Mouse (Mus musculus): ENCODE results near the gene Npas3. TPM values are rescaled to one million over a fixed set of nuclear protein-coding genes. Genes with fewer than 3 reads are reported as not detected.

Gene Npas3
- polyA plus RNA-seq, 1 experiment from 2014 or later, result 31.3 TPM

- Histone ChIP-seq H3K36me3 (replicated peaks) (no peaks in the 10 kb centered on the region), H3K9ac (no peak overlapping the region), H3K4me1 (peaks cover 10% of the 10 kb centered on the region; the same call in 1 of the 2 replicates), H3K27ac (no peak overlapping the region), H3K4me2 (no peak overlapping the region), H3K4me3 (no peak overlapping the region), H3K9me3 (no peaks in the 10 kb centered on the region), H3K27me3 (replicated peaks) (no peaks in the 10 kb centered on the region)
- ATAC-seq (replicated peaks), result no peak
- 65% methylated on average over 4 of the region's 4 CpGs for WGBS
Observed at GRCm38 (mm10) chr12:53869981-53870380, 621.5 kb downstream of the Npas3 start.

GRCm38 (mm10) chr12:53875226-53875625 lies 626.7 kb downstream of the Npas3 start:
- no peak for ATAC-seq (replicated peaks)

GRCm38 (mm10) chr12:53876693-53877092 lies 628.2 kb downstream of the Npas3 start:
- WGBS, result 85% methylated on average over 5 of the region's 5 CpGs
- ATAC-seq (replicated peaks), result no peak
- Histone ChIP-seq H3K27ac (no peak overlapping the region), H3K9ac (no peak overlapping the region), H3K27me3 (replicated peaks) (no peaks in the 10 kb centered on the region), H3K36me3 (replicated peaks) (no peaks in the 10 kb centered on the region), H3K4me2 (no peak overlapping the region), H3K4me3 (no peak overlapping the region), H3K9me3 (no peaks in the 10 kb centered on the region), H3K4me1 (peaks cover 2% of the 10 kb centered on the region; the same call in 1 of the 2 replicates)

More at GRCm38 (mm10) chr12:53875226-53875625, 626.7 kb downstream of the Npas3 start:
- no peaks in the 10 kb centered on the region for H3K27me3 ChIP-seq (replicated peaks)
- 41% methylated on average over 3 of the region's 3 CpGs for WGBS
- H3K27ac ChIP-seq, result no peak overlapping the region
- no peak overlapping the region for H3K9ac ChIP-seq
- H3K4me3 ChIP-seq, result no peak overlapping the region
- no peak overlapping the region for H3K4me2 ChIP-seq
- H3K9me3 ChIP-seq, result no peaks in the 10 kb centered on the region
- H3K4me1 ChIP-seq, result no peaks in the 10 kb centered on the region
- H3K36me3 ChIP-seq (replicated peaks), result no peaks in the 10 kb centered on the region

GRCm38 (mm10) chr12:53881684-53882083 lies 633.2 kb downstream of the Npas3 start:
- ATAC-seq (replicated peaks), result no peak
- Histone ChIP-seq H3K9me3 (no peaks in the 10 kb centered on the region), H3K4me1 (peaks cover 5% of the 10 kb centered on the region; the same call in 1 of the 2 replicates), H3K9ac (no peak overlapping the region), H3K36me3 (replicated peaks) (no peaks in the 10 kb centered on the region), H3K4me2 (no peak overlapping the region), H3K27ac (no peak overlapping the region), H3K4me3 (no peak overlapping the region), H3K27me3 (replicated peaks) (no peaks in the 10 kb centered on the region)
- 53% methylated on average over 4 of the region's 4 CpGs for WGBS

GRCm38 (mm10) chr12:53882863-53883262 lies 634.4 kb downstream of the Npas3 start:
- H3K27ac ChIP-seq, result no peak overlapping the region
- H3K27me3 ChIP-seq (replicated peaks), result no peaks in the 10 kb centered on the region
- H3K4me1 ChIP-seq, result peaks cover 5% of the 10 kb centered on the region; the same call in 1 of the 2 replicates
- ATAC-seq (replicated peaks), result no peak
- WGBS, result 84% methylated on average over 8 of the region's 8 CpGs
- no peaks in the 10 kb centered on the region for H3K36me3 ChIP-seq (replicated peaks)
- H3K9me3 ChIP-seq, result no peaks in the 10 kb centered on the region
- no peak overlapping the region for H3K4me2 ChIP-seq
- H3K9ac ChIP-seq, result no peak overlapping the region
- no peak overlapping the region for H3K4me3 ChIP-seq

GRCm38 (mm10) chr12:53888624-53889023 lies 640.1 kb downstream of the Npas3 start:
- H3K9ac ChIP-seq, result no peak overlapping the region
- H3K9me3 ChIP-seq, result no peaks in the 10 kb centered on the region
- no peaks in the 10 kb centered on the region for H3K27me3 ChIP-seq (replicated peaks)
- no peak for ATAC-seq (replicated peaks)
- H3K4me1 ChIP-seq, result no peaks in the 10 kb centered on the region
- 60% methylated on average over 4 of the region's 4 CpGs for WGBS
- H3K36me3 ChIP-seq (replicated peaks), result no peaks in the 10 kb centered on the region
- H3K27ac ChIP-seq, result no peak overlapping the region
- no peak overlapping the region for H3K4me3 ChIP-seq
- no peak overlapping the region for H3K4me2 ChIP-seq

GRCm38 (mm10) chr12:53895909-53896308 lies 647.4 kb downstream of the Npas3 start:
- Histone ChIP-seq H3K4me3 (no peak overlapping the region), H3K36me3 (replicated peaks) (no peaks in the 10 kb centered on the region), H3K4me2 (no peak overlapping the region), H3K27me3 (replicated peaks) (no peaks in the 10 kb centered on the region), H3K9me3 (no peaks in the 10 kb centered on the region), H3K4me1 (no peaks in the 10 kb centered on the region), H3K27ac (no peak overlapping the region), H3K9ac (no peak overlapping the region)
- no peak for ATAC-seq (replicated peaks)
- 95% methylated on average over 5 of the region's 5 CpGs for WGBS

GRCm38 (mm10) chr12:53908761-53909160 lies 660.3 kb downstream of the Npas3 start:
- no peak for ATAC-seq (replicated peaks)
- 75% methylated on average over 8 of the region's 8 CpGs for WGBS
- H3K27me3 ChIP-seq (replicated peaks), result no peaks in the 10 kb centered on the region
- H3K27ac ChIP-seq, result no peak overlapping the region
- H3K36me3 ChIP-seq (replicated peaks), result no peaks in the 10 kb centered on the region
- H3K9ac ChIP-seq, result no peak overlapping the region
- H3K9me3 ChIP-seq, result no peaks in the 10 kb centered on the region
- no peak overlapping the region for H3K4me3 ChIP-seq
- H3K4me1 ChIP-seq, result no peaks in the 10 kb centered on the region
- no peak overlapping the region for H3K4me2 ChIP-seq

GRCm38 (mm10) chr12:53910192-53910591 lies 661.7 kb downstream of the Npas3 start:
- no peaks in the 10 kb centered on the region for H3K36me3 ChIP-seq (replicated peaks)
- 89% methylated on average over 2 of the region's 2 CpGs for WGBS
- H3K4me1 ChIP-seq, result 0 out of 2 replicates have a peak, but pooled peaks cover 3% of the 10 kb centered on the region
- no peak overlapping the region for H3K27ac ChIP-seq
- no peaks in the 10 kb centered on the region for H3K9me3 ChIP-seq
- H3K9ac ChIP-seq, result no peak overlapping the region
- no peaks in the 10 kb centered on the region for H3K27me3 ChIP-seq (replicated peaks)
- H3K4me2 ChIP-seq, result no peak overlapping the region
- ATAC-seq (replicated peaks), result no peak
- no peak overlapping the region for H3K4me3 ChIP-seq

- Histone ChIP-seq H3K9ac (no peak overlapping the region), H3K4me3 (no peak overlapping the region), H3K4me1 (peaks cover 20% of the 10 kb centered on the region), H3K36me3 (replicated peaks) (no peaks in the 10 kb centered on the region), H3K9me3 (no peaks in the 10 kb centered on the region), H3K27me3 (replicated peaks) (no peaks in the 10 kb centered on the region), H3K27ac (no peak overlapping the region), H3K4me2 (no peak overlapping the region)
- WGBS, result 87% methylated on average over 7 of the region's 7 CpGs
- no peak for ATAC-seq (replicated peaks)
Observed at GRCm38 (mm10) chr12:53922153-53922552, 673.7 kb downstream of the Npas3 start.

GRCm38 (mm10) chr12:53948826-53949225 lies 700.3 kb downstream of the Npas3 start:
- no peak for ATAC-seq (replicated peaks)
- no peak overlapping the region for H3K9ac ChIP-seq
- no peaks in the 10 kb centered on the region for H3K27me3 ChIP-seq (replicated peaks)
- H3K4me2 ChIP-seq, result no peak overlapping the region
- H3K4me1 ChIP-seq, result peaks cover 10% of the 10 kb centered on the region; the same call in 1 of the 2 replicates
- no peak overlapping the region for H3K27ac ChIP-seq
- H3K4me3 ChIP-seq, result no peak overlapping the region
- H3K9me3 ChIP-seq, result no peaks in the 10 kb centered on the region
- no peaks in the 10 kb centered on the region for H3K36me3 ChIP-seq (replicated peaks)
- 69% methylated on average over 2 of the region's 2 CpGs for WGBS

GRCm38 (mm10) chr12:53962004-53962403 lies 713.5 kb downstream of the Npas3 start:
- ATAC-seq (replicated peaks), result no peak

GRCm38 (mm10) chr12:53963534-53963933 lies 715.1 kb downstream of the Npas3 start:
- 86% methylated on average over 5 of the region's 5 CpGs for WGBS
- no peak overlapping the region for H3K9ac ChIP-seq
- H3K27ac ChIP-seq, result no peak overlapping the region
- ATAC-seq (replicated peaks), result no peak
- no peaks in the 10 kb centered on the region for H3K36me3 ChIP-seq (replicated peaks)
- H3K4me1 ChIP-seq, result peaks cover 8% of the 10 kb centered on the region
- no peak overlapping the region for H3K4me3 ChIP-seq
- H3K27me3 ChIP-seq (replicated peaks), result no peaks in the 10 kb centered on the region
- H3K9me3 ChIP-seq, result no peaks in the 10 kb centered on the region
- no peak overlapping the region for H3K4me2 ChIP-seq

More at GRCm38 (mm10) chr12:53962004-53962403, 713.5 kb downstream of the Npas3 start:
- Histone ChIP-seq H3K4me2 (no peak overlapping the region), H3K4me1 (peaks cover 8% of the 10 kb centered on the region), H3K9ac (no peak overlapping the region), H3K27ac (no peak overlapping the region), H3K9me3 (no peaks in the 10 kb centered on the region), H3K36me3 (replicated peaks) (no peaks in the 10 kb centered on the region), H3K27me3 (replicated peaks) (no peaks in the 10 kb centered on the region), H3K4me3 (no peak overlapping the region)
- WGBS, result 23% methylated on average over 7 of the region's 7 CpGs

Measured in midbrain, embryonic 15.5 days (tissue).